Mouse (Mus musculus) lung, postnatal 14 days (tissue): ENCODE data around the gene Ugt1a6a.
"Not testable (repeated sequence)": the region's sequence is repeated elsewhere in the genome, so short reads cannot be mapped to it uniquely, and the experiment has no call there.

Experiments
- DNase-seq: peaks from one replicate; pipeline ENCODE4 v3.0.0; 2021

Ugt1a6a gene

GRCm38 (mm10) chr1:88213061-88213460 lies 78.5 kb downstream of the Ugt1a6a start:
- no peak for DNase-seq

GRCm38 (mm10) chr1:88213766-88214461 lies 79.3 kb downstream of the Ugt1a6a start:
- DNase-seq = no peak

GRCm38 (mm10) chr1:88214462-88214952 lies 79.9 kb downstream of the Ugt1a6a start:
- no peak for DNase-seq

GRCm38 (mm10) chr1:88215466-88216380 lies 81.1 kb downstream of the Ugt1a6a start:
- DNase-seq = no peak

GRCm38 (mm10) chr1:88216551-88216950 lies 81.9 kb downstream of the Ugt1a6a start:
- no peak for DNase-seq

- no peak for DNase-seq
Measured at GRCm38 (mm10) chr1:88217144-88217543, 82.5 kb downstream of the Ugt1a6a start.

- DNase-seq = no peak
Measured at GRCm38 (mm10) chr1:88217576-88217975, 83.0 kb downstream of the Ugt1a6a start.

GRCm38 (mm10) chr1:88218051-88218450 lies 83.4 kb downstream of the Ugt1a6a start:
- DNase-seq = no peak

GRCm38 (mm10) chr1:88218591-88218990 lies 84.0 kb downstream of the Ugt1a6a start:
- DNase-seq = no peak

GRCm38 (mm10) chr1:88219054-88219453 lies 84.4 kb downstream of the Ugt1a6a start:
- no peak for DNase-seq

GRCm38 (mm10) chr1:88220336-88220735 lies 85.7 kb downstream of the Ugt1a6a start:
- no peak for DNase-seq

GRCm38 (mm10) chr1:88222216-88222615 lies 87.6 kb downstream of the Ugt1a6a start:
- DNase-seq = no peak

- DNase-seq = not testable (repeated sequence)
Measured at GRCm38 (mm10) chr1:88223011-88223515, 88.5 kb downstream of the Ugt1a6a start.

GRCm38 (mm10) chr1:88223591-88223990 lies 89.0 kb downstream of the Ugt1a6a start:
- DNase-seq = no peak

- DNase-seq = peak; percentile 49
Measured at GRCm38 (mm10) chr1:88224029-88224776, 89.6 kb downstream of the Ugt1a6a start.

- not testable (repeated sequence) for DNase-seq
Measured at GRCm38 (mm10) chr1:88225301-88225700, 90.7 kb downstream of the Ugt1a6a start.

- no peak for DNase-seq
Measured at GRCm38 (mm10) chr1:88225741-88226140, 91.1 kb downstream of the Ugt1a6a start.

- DNase-seq = no peak
Measured at GRCm38 (mm10) chr1:88226670-88227379, 92.2 kb downstream of the Ugt1a6a start, which contains the start of gene Mroh2a. Gene Mroh2a (plus strand): TSS chr1:88226986.

GRCm38 (mm10) chr1:88227482-88227881 lies 92.9 kb downstream of the Ugt1a6a start:
- DNase-seq = no peak

- no peak for DNase-seq
Measured at GRCm38 (mm10) chr1:88228121-88228520, 93.5 kb downstream of the Ugt1a6a start.

GRCm38 (mm10) chr1:88229566-88229965 lies 95.0 kb downstream of the Ugt1a6a start:
- no peak for DNase-seq

- no peak for DNase-seq
Measured at GRCm38 (mm10) chr1:88229986-88230385, 95.4 kb downstream of the Ugt1a6a start.
